Mouse (Mus musculus): ENCODE results near the gene Gm48552. TPM values are rescaled to one million over a fixed set of nuclear protein-coding genes. Genes with fewer than 3 reads are reported as not detected.

Gm48552 gene
- polyA plus RNA-seq, 1 experiment from 2014 or later, result 0.98 TPM

- H3K27me3 ChIP-seq (replicated peaks), result peaks cover 72% of the 10 kb centered on the region
- H3K27ac ChIP-seq, result no peak overlapping the region
- peaks cover 55% of the 10 kb centered on the region for H3K4me1 ChIP-seq
- 68% methylated on average over 10 of the region's 10 CpGs for WGBS (ENCODE audit: insufficient replicate concordance)
- no peak overlapping the region for H3K4me3 ChIP-seq
- no peak for ATAC-seq
- H3K9ac ChIP-seq, result no peak overlapping the region
- no peaks in the 10 kb centered on the region for H3K9me3 ChIP-seq (replicated peaks)
- peaks cover 8% of the 10 kb centered on the region; the same call in 1 of the 2 replicates for H3K36me3 ChIP-seq
- no peak overlapping the region for H3K4me2 ChIP-seq
Measured at GRCm38 (mm10) chr10:81419111-81419928, 30.5 kb downstream of the Gm48552 start.

DNA sequence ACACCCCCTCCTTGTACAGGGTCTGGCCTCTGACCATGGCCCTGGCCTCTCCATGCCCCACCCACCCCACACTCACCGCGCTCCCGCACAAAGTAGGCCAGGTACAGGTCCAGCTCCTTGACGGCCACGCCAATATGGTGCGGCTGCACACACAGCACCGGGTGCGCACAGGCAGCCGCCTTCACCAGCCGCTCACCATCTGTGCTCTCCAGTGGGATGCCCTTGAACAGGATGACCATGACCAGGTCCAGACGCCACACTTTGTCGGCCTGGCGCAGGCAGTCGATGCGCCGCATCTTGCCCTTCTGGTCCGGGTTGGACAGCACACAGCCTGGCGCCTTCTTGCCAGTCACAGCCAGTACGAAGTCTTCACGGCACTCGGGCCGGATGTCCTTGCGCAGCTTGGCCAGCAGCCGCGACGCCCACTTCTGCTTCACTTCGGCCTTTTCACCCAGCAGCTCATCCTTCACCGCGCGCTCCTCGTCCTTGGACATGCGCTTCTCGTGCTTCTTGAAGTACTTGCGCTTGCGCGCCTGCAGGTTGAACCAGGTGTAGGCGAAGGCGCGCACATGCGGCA, 31.5 kb downstream of the Gm48552 start:
- peaks cover 82% of the 10 kb centered on the region for H3K27me3 ChIP-seq (replicated peaks)
- no peak overlapping the region for H3K4me2 ChIP-seq
- H3K36me3 ChIP-seq, result peaks cover 8% of the 10 kb centered on the region; the same call in 1 of the 2 replicates
- ATAC-seq, result no peak
- H3K4me3 ChIP-seq, result no peak overlapping the region
- 73% methylated on average over 40 of the region's 40 CpGs for WGBS (ENCODE audit: insufficient replicate concordance)
- no peak overlapping the region for H3K9ac ChIP-seq
- peaks cover 55% of the 10 kb centered on the region for H3K4me1 ChIP-seq
- no peaks in the 10 kb centered on the region for H3K9me3 ChIP-seq (replicated peaks)
- H3K27ac ChIP-seq, result no peak overlapping the region

DNA sequence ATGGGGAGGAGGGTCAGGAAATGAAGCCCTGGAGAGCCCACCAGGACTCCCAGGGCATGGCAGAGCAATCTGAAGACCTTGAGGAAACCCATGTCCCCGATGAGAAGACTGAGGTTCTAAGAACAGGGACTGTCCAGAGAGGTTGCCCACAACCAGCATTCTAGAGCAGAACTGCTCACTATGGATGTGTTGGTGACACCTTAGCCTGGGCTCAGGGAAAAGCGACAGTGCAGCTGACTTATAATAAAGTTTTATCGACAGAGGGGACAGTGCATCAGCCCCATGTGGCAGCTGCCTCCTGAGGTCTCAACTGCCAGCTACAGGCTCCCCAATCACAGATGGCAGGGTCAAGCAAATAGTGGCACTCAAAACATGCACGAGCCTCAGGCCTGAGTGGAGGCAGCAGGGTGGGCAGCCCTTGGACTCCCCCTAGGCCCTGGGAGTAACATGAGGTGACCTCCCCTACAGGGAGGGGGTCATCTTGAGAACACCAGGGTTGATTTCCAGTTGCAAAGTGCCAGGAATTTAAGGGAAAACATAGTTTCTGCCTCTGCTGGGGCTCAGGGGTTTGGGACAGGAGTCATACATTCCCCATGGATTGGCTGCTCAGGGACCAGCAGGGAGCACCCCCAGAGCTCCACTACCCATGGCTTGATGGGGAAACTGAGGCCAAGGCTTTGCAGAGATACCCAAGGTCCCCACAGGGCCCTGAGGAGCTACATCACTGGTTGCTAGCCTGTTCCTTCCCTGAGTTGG, 32.4 kb downstream of the Gm48552 start:
- peaks cover 91% of the 10 kb centered on the region for H3K27me3 ChIP-seq (replicated peaks)
- no peak overlapping the region for H3K27ac ChIP-seq
- no peak for ATAC-seq
- H3K9ac ChIP-seq, result no peak overlapping the region
- no peak overlapping the region for H3K4me3 ChIP-seq
- H3K9me3 ChIP-seq (replicated peaks), result no peaks in the 10 kb centered on the region
- no peak overlapping the region for H3K4me2 ChIP-seq
- H3K4me1 ChIP-seq, result peaks cover 64% of the 10 kb centered on the region
- H3K36me3 ChIP-seq, result peaks cover 8% of the 10 kb centered on the region; the same call in 1 of the 2 replicates
- WGBS (ENCODE audit: insufficient replicate concordance), result 66% methylated on average over 4 of the region's 4 CpGs

GRCm38 (mm10) chr10:81421797-81422100, 32.9 kb downstream of the Gm48552 start:
- Histone ChIP-seq H3K27ac (no peak overlapping the region), H3K9me3 (replicated peaks) (no peaks in the 10 kb centered on the region), H3K4me2 (no peak overlapping the region), H3K4me3 (no peak overlapping the region), H3K4me1 (peaks cover 64% of the 10 kb centered on the region), H3K27me3 (replicated peaks) (peaks cover 94% of the 10 kb centered on the region), H3K36me3 (peaks cover 8% of the 10 kb centered on the region; the same call in 1 of the 2 replicates), H3K9ac (no peak overlapping the region)
- WGBS (ENCODE audit: insufficient replicate concordance), result 53% methylated on average over 5 of the region's 5 CpGs
- no peak for ATAC-seq

GRCm38 (mm10) chr10:81422191-81422590, 33.4 kb downstream of the Gm48552 start:
- Histone ChIP-seq H3K36me3 (peaks cover 8% of the 10 kb centered on the region; the same call in 1 of the 2 replicates), H3K27ac (no peak overlapping the region), H3K9me3 (replicated peaks) (no peaks in the 10 kb centered on the region), H3K27me3 (replicated peaks) (peaks cover 94% of the 10 kb centered on the region), H3K4me1 (peaks cover 64% of the 10 kb centered on the region), H3K4me2 (no peak overlapping the region), H3K4me3 (no peak overlapping the region), H3K9ac (no peak overlapping the region)
- WGBS (ENCODE audit: insufficient replicate concordance), result 58% methylated on average over 6 of the region's 6 CpGs
- ATAC-seq, result no peak

GRCm38 (mm10) chr10:81422661-81423217, 33.9 kb downstream of the Gm48552 start:
- peaks cover 8% of the 10 kb centered on the region; the same call in 1 of the 2 replicates for H3K36me3 ChIP-seq
- no peak overlapping the region for H3K4me2 ChIP-seq
- peaks cover 60% of the 10 kb centered on the region for H3K4me1 ChIP-seq
- H3K27ac ChIP-seq, result no peak overlapping the region
- no peak overlapping the region for H3K4me3 ChIP-seq
- peaks cover 94% of the 10 kb centered on the region for H3K27me3 ChIP-seq (replicated peaks)
- H3K9me3 ChIP-seq (replicated peaks), result no peaks in the 10 kb centered on the region
- no peak overlapping the region for H3K9ac ChIP-seq
- 58% methylated on average over 3 of the region's 3 CpGs for WGBS (ENCODE audit: insufficient replicate concordance)
- no peak for ATAC-seq

DNA sequence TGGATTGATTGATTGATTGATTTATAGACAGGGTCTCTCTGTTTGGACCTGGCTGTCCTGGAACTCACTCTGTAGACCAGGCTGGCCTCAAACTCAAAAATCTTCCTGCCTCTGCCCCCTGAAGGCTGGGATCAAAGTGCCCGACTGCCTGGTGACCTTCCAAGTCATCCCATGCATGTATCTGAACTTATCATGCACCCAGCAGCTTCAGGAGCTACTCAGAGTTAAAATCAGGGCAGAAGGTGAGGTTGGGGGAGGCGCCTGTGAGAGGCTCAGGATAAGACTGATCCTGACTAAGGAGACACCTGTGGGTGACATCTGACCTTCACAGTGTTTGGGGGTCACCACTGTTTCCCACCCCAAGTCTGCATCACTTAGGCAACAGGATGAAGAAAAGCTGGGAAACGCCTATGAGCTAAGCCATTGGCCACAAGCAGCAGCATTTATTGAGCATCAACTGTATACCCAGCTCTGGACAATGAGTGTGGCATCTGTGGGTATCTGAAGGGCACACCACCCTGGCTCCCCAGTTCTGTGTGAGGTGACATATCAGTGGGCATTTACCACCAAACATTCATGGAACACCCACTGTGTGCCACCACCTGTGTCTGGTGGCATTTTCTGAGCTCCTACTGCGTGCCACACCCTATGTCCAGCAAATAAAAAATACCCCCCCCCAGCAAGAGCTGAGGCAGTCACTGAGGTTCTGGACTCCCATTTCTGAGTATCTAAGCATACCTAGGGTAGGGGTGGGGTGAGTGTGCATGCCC, 34.9 kb downstream of the Gm48552 start:
- Histone ChIP-seq H3K9ac (no peak overlapping the region), H3K36me3 (peaks cover 8% of the 10 kb centered on the region; the same call in 1 of the 2 replicates), H3K4me3 (no peak overlapping the region), H3K4me1 (peaks cover 51% of the 10 kb centered on the region), H3K9me3 (replicated peaks) (no peaks in the 10 kb centered on the region), H3K4me2 (no peak overlapping the region), H3K27me3 (replicated peaks) (peaks cover 94% of the 10 kb centered on the region), H3K27ac (no peak overlapping the region)
- WGBS (ENCODE audit: insufficient replicate concordance), result 39% methylated on average over 4 of the region's 4 CpGs
- no peak for ATAC-seq

DNA sequence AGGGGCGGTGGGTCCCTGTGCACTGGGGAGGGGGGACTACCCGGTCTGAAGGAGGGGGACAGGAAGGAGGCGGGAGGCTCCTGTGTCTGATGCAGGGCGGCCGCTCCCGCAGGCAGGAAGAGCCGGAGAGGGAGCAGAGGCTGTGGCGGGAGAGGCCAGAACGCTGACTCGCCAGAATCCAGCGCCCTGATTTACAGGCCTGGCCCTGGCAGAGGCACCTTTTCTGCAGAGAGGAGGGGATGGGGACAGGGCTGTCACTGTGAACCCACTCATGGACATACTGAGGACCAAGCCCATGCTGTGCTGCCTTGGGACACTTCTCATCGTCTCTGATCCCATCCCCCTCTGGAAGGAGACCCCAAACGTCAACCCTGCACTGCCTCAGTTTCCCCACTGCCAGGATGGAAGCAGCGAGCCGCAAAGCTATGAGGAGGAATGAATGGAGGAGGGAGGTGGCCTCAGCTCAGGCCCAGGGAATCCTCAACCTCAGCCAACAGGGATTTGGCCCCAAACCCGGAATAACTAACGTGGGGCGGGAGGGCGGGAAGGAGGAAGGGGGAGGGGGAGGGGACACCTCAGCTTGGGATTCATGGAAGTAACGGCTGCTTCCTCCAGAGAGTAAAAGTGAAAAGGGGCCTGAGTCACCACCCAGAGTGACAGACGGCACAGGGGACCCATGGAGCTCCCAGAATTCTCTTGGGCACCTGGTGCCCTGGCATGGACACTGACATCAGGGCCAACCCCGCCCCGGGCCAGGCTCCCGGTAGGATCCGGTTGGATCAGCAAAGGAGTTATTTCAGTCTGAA, 35.6 kb downstream of the Gm48552 start:
- H3K27me3 ChIP-seq (replicated peaks), result peaks cover 96% of the 10 kb centered on the region
- H3K9ac ChIP-seq, result no peak overlapping the region
- peaks cover 8% of the 10 kb centered on the region; the same call in 1 of the 2 replicates for H3K36me3 ChIP-seq
- H3K4me3 ChIP-seq, result no peak overlapping the region
- no peaks in the 10 kb centered on the region for H3K9me3 ChIP-seq (replicated peaks)
- ATAC-seq, result no peak
- H3K27ac ChIP-seq, result no peak overlapping the region; the same call in 1 of the 2 replicates
- peak overlapping the region; percentile 64; the same call in 1 of the 2 replicates for H3K4me2 ChIP-seq
- 11% methylated on average over 25 of the region's 25 CpGs for WGBS (ENCODE audit: insufficient replicate concordance)
- peaks cover 52% of the 10 kb centered on the region for H3K4me1 ChIP-seq

DNA sequence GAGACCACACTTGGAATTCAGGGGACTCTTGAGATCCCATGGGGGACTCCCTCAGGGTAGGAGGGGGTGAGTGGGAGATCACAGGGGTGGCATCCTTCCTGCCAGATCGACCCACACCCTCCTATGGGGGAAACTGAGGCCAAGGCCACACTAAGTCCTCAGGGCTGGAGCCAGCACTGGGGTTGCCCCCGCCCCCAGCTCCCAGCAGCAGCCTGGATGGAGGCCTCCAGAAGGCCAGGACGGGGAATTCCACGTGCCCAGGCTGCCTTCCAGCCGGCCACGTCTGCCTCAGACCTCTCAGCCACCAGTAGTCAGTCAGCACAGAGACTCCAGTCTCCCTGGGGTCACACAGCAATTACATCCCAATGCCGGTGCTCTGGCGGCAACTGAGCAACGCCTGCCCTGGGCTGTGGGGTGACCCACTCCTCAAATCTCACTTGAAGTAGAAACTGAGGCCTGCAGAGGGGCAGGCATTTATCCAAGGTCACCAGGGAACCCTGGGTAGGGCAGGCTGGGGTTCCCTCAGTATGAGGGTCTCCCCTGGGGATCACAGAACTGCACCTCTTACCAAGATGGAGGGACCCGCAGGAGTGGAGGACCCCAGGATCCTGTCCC, 36.5 kb downstream of the Gm48552 start:
- Histone ChIP-seq H3K36me3 (peaks cover 3% of the 10 kb centered on the region; the same call in 1 of the 2 replicates), H3K4me2 (peak overlapping the region; percentile 64), H3K27ac (no peak overlapping the region; the same call in 1 of the 2 replicates), H3K9me3 (replicated peaks) (no peaks in the 10 kb centered on the region), H3K9ac (no peak overlapping the region), H3K4me3 (no peak overlapping the region; the same call in 1 of the 2 replicates), H3K4me1 (peaks cover 55% of the 10 kb centered on the region), H3K27me3 (replicated peaks) (peaks cover 97% of the 10 kb centered on the region)
- ATAC-seq, result no peak
- WGBS (ENCODE audit: insufficient replicate concordance), result 32% methylated on average over 10 of the region's 10 CpGs

DNA sequence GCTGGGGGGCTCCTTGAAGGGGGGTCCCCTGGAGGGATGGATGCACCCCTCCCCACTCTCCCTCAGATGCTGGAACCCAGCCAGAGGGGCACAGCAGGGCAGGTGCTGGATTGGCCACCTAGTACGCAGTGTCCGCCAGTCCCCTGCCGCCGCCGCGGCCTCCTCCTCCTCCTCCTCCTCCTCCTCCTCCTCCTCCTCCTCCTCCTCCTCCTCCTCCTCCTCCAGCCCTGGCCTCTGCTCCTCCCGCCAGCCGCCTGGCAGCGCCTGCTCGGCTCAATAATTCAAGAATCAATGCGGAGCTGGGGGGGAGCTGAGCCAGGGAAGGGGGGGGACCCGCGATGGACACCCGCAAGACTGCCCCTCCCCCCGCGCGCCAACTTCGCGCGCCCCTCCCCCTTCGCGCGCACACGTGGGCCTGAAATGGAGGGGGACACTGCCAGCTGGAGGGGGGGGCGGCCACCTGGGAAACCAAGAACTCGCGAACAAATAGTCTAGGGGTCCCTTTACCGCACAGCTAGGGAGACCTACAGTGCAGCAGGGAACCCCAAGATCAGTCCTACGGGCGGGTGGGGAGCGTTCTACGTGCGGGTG, 37.4 kb downstream of the Gm48552 start:
- Histone ChIP-seq H3K4me3 (peak overlapping the region; percentile 53), H3K27me3 (replicated peaks) (peaks cover 98% of the 10 kb centered on the region), H3K36me3 (no peaks in the 10 kb centered on the region), H3K4me2 (peak overlapping the region; percentile 64), H3K4me1 (peaks cover 63% of the 10 kb centered on the region), H3K9me3 (replicated peaks) (no peaks in the 10 kb centered on the region), H3K9ac (peak overlapping the region; percentile 58), H3K27ac (no peak overlapping the region)
- 3% methylated on average over 14 of the region's 33 CpGs for WGBS (ENCODE audit: insufficient replicate concordance)
- ATAC-seq, result no peak

All from liver, embryonic 12.5 days (tissue).